Mouse (Mus musculus) cortical plate, adult 2 months (tissue): ENCODE data around the gene Ncdn.

Experiments used
- CTCF ChIP-seq: fragments of 200-500 bp; IDR thresholded peaks from 2 replicates; pipeline ENCODE4 v1.5.1; 2011; ENCODE audit warnings: mild to moderate bottlenecking, control low read depth, low read length; ENCODE audit not compliant: insufficient read depth; ENCODE audit errors: extremely low read depth
- POLR2A ChIP-seq: fragments of 200-500 bp; IDR thresholded peaks from 2 replicates; pipeline ENCODE4 v1.6.1; 2011; ENCODE audit warnings: mild to moderate bottlenecking, low read length, control low read depth; ENCODE audit not compliant: insufficient read depth; ENCODE audit errors: extremely low read depth

- no peak for TF ChIP-seq POLR2A
- no peak for TF ChIP-seq CTCF
These were observed 1.6 kb upstream of the Ncdn start for GRCm38 (mm10) chr4:126754736-126755374.
